Mouse (Mus musculus): ENCODE measurements around the gene Bace2.

Gene Bace2

DNA sequence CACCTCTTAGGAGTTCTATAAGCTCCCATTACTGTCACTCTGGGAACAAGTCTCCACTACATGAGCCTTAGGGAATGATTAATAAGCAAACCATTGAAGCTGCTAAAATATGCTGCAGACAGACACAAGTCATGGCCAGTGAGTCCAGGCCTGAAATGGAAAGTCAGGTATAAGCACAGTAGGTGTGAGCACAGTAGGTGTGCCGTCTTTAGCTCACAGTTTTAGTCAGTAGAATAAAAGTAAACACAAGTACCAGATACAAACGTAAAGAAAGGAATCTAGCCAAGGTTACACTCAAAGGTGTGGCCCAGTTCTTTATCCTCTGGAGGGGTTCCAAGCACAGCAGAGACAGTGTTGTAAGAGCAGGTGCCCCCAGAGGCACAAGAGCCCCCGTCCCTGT is 110.9 kb downstream of the Bace2 start:
- DNase-seq (ENCODE audit: low spot score in 2 of 2), result no peak

DNA sequence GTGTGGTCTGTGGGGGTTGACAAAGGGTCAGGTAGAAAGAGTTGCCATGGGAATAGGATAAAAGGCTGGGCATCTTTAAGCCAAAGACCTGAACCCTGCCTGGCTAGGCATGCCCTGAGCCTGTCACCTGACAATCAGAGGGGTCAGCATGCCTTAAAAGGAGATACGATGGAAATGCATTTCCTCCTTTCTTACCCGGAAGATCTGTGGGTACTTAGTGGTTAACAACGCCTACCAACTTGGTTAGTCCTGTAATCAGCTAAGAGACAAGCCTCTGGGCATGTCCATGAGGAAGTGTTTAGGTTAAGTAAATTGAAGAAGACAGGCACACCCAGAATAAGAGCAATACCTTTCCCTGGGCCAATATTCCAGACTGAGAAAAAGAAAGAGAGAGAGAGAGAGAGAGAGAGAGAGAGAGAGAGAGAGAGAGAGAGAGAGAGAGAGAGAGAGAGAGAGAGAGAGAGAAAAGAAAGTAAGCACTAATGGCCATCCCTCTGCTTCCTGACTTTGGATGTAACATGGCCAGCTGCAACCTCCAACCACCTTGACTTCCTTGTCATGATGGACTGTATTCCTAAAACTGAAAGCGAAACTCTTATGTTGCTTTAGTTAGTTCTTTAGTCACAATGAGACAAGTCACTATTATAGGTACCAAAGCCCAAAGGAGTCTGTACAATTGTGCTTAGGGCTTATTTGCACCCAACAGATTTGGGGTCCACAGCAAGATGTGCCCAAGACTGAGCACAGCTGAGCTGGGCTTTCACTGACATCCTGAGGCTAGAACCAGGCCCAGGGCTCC is 111.7 kb downstream of the Bace2 start:
- no peak for DNase-seq (ENCODE audit: low spot score in 2 of 2)

DNA sequence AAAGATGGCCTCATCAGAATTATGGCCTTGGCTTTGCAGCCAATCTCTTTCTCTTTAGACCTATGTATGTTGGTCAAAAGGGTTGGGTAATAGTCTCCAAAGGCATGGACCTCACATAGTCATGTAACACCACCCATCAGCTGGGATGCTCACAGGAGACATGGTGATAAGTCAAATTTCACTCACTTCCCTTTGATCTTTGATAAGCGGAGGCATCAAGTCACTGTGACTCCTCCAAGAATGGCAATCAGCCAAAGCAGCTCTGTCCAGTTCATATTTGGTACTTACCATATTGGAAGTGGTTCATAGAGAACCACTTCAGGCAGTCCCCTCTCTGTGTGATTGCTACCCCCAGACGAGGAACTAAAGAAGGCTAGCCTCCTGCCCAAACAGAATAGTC is 118.1 kb downstream of the Bace2 start:
- DNase-seq (ENCODE audit: low spot score in 2 of 2), result no peak

DNA sequence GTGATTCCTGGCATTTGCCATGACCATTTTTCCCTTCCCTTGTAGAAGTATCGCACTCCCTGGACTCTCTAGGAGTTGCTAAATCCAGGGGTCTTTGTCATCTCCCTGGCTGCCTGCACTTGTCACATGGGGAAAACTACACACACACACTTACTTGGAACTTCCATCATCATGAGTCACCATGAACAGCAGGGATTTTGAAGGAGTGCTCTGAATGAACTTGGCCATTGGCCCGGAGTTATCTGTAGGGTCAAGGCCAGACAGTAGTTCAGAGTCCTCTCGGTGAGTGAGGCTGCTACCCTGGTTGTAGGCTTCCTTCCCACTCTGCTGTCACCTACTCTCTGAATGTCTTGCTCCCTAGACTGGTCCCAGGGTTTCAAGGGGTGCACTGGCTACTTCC is 119.0 kb downstream of the Bace2 start:
- no peak for DNase-seq (ENCODE audit: low spot score in 2 of 2)

DNA sequence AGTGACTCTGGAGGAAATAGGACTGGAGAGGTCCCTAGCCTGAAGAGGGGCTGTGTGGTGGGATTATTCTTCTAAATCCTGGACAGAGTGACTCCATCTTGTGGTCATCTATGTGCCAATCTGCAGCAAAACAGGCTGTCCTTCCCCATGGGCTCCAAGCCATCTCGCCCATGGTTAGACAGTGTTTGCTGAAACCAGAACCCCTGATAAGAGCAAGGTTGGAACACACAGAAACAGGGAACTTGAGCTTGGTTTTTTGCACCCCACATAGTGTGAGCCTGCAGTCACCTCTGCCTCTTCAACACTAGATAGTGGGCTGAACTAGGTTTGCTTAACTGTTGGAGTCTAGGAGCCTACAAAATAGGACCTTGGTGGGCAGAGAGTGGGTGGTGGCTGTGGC is 120.0 kb downstream of the Bace2 start:
- DNase-seq (ENCODE audit: low spot score in 2 of 2), result no peak

DNA sequence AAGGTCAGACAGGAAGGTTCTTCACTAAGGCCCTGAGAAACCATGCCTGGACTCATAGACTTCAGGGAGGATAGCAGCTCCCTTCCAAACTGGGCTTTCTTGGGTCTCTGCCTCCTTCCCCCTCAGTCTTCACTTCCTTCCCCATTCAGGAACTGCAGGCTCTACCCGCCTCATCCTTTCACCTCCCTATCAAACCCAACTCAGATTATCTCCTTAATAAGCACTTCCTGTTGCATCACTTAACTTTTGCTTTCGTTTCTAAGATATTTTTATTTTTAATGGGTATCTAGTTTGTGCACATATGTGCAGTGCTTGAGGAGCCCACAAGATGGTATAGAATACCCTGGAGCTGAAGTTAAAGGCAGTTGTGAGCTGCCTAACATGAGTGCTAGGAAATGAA is 122.1 kb downstream of the Bace2 start:
- no peak for DNase-seq (ENCODE audit: low spot score in 2 of 2)

DNA sequence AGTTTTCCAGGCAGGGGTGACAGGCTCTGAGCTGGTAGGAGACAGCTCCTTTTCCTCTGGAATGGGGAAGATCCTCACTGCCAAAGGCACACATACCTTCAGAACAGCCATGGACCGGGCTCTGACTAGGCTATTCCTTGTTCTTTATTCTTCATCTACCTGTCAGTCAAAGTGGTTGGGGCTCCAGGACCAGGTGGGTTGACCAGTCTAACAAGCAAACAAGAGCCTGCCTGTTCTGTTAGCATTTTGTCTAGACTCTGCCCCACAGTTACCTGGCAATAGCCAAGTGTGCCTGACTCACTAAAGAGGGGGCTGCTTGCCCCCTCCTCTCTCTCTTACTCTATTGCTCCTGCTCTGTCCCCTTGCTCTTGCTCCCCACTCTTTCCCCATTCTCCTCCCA is 135.8 kb downstream of the Bace2 start:
- DNase-seq (ENCODE audit: low spot score in 2 of 2), result peak; percentile 27 to 33

All from urinary bladder, postnatal 36 days (tissue).